Mouse (Mus musculus) gonadal fat pad, adult 2 months (tissue): ENCODE data around the gene Cdc123. TPM values are rescaled to one million over a fixed set of nuclear protein-coding genes. Genes with fewer than 3 reads are reported as not detected.

Source experiments
- polyA plus RNA-seq: library from polyadenylated mRNA; depleted of rRNA; stranded (reverse); fragments of >200 nt; gene quantifications from 2 replicates; pipeline ENCODE4 v1.2.3, GENCODE M21; 2012; rRNA removed

The Cdc123 gene
- polyA plus RNA-seq, 1 experiment, result 134 TPM

Other genes with a start within 250 kb of the Cdc123 start
- 1.3 TPM in 2 replicates for gene Camk1d, start 130.6 kb downstream of the Cdc123 start, polyA plus RNA-seq
- gene Nudt5, start 145 bp downstream of the Cdc123 start, polyA plus RNA-seq, result 13.8 and 19.5 TPM in 2 replicates
- gene Gm13199, start 17.8 kb upstream of the Cdc123 start, polyA plus RNA-seq, result 0.61 and 1.4 TPM in 2 replicates
- gene Sec61a2, start 50.3 kb upstream of the Cdc123 start, polyA plus RNA-seq, result 70.7 and 71.1 TPM in 2 replicates
- 8.0 and 9.8 TPM in 2 replicates for gene Dhtkd1, start 97.6 kb upstream of the Cdc123 start, polyA plus RNA-seq
- 3.7 and 5.7 TPM in 2 replicates for gene Upf2, start 106.3 kb upstream of the Cdc123 start, polyA plus RNA-seq